Mouse (Mus musculus) myocyte (in vitro differentiated cells): Measurements from ENCODE around the gene Iqsec2.

Source experiments
- CEBPB ChIP-seq: IDR thresholded peaks from 2 replicates; pipeline ENCODE4 v1.6.1; 2011; ENCODE audit warnings: mild to moderate bottlenecking, moderate library complexity; ENCODE audit not compliant: poor library complexity, insufficient read depth, severe bottlenecking
- MAX ChIP-seq: IDR thresholded peaks from one replicate; pipeline ENCODE4 v1.6.1; 2011; ENCODE audit warnings: low read depth, mild to moderate bottlenecking, control low read depth
- MYOD1 ChIP-seq, 3 experiments: IDR thresholded peaks; one replicate each; pipeline ENCODE4 v1.6.1; 2011; ENCODE audit warnings: control low read depth in 2 of 3, low read depth in 2 of 3, mild to moderate bottlenecking in 2 of 3, moderate library complexity in 1 of 3; ENCODE audit not compliant: insufficient read length in 2 of 3, control insufficient read depth in 1 of 3
- MYOG ChIP-seq, 3 experiments: IDR thresholded peaks; one replicate each; pipeline ENCODE4 v1.6.1; 2011; ENCODE audit warnings: control low read depth in 2 of 3, low read depth in 2 of 3, mild to moderate bottlenecking in 2 of 3; ENCODE audit not compliant: insufficient read length in 2 of 3, control insufficient read depth in 1 of 3, insufficient read depth in 1 of 3
- POLR2A ChIP-seq: IDR thresholded peaks from one replicate; pipeline ENCODE4 v1.6.1; 2011; ENCODE audit warnings: low read depth, mild to moderate bottlenecking, control low read depth, moderate library complexity; ENCODE audit not compliant: insufficient read length
- POLR2AphosphoS2 ChIP-seq: IDR thresholded peaks from one replicate; pipeline ENCODE4 v1.6.1; 2011; ENCODE audit warnings: low read depth, control low read depth; ENCODE audit not compliant: insufficient read length
- REST ChIP-seq: IDR thresholded peaks from one replicate; pipeline ENCODE4 v1.6.1; 2011; ENCODE audit warnings: mild to moderate bottlenecking, control low read depth, moderate library complexity; ENCODE audit not compliant: insufficient read depth, insufficient read length
- SRF ChIP-seq: IDR thresholded peaks from one replicate; pipeline ENCODE4 v1.6.1; 2011; ENCODE audit warnings: low read depth; ENCODE audit not compliant: control insufficient read depth, insufficient read length
- TCF12 ChIP-seq: IDR thresholded peaks from one replicate; pipeline ENCODE4 v1.6.1; 2011; ENCODE audit warnings: mild to moderate bottlenecking, control low read depth; ENCODE audit not compliant: poor library complexity, insufficient read depth, severe bottlenecking
- TCF3 ChIP-seq: IDR thresholded peaks from one replicate; pipeline ENCODE4 v1.6.1; 2011; ENCODE audit warnings: low read depth, control low read depth; ENCODE audit not compliant: insufficient read length
- USF1 ChIP-seq: IDR thresholded peaks from one replicate; pipeline ENCODE4 v1.6.1; 2011; ENCODE audit warnings: low read depth, mild to moderate bottlenecking, control low read depth, moderate library complexity

DNA sequence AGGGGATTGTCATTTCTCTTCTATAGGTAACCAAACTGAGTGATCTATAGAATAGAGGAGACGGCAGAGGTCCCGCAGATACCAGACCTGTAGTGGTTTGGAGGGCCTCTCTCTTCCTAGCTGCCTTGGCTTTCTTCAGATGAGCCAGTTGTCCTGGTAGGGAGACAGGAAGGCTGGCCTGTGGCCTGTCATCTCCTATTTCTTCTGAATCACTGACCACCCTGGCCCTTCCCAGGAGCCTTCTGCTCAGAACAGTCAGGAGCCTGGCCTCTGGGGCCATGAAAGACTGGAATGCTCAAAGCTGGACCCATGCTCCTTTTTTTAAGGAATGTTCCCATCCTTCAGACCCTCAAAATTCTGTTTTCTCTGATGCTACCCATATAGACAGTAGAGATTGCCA lies 33.8 kb downstream of the Iqsec2 start:
- TF ChIP-seq USF1 (no peak), MYOD1 (IDR thresholded peaks at IDR 0.05; ENCODE audit: control insufficient read depth in 1 of 3, insufficient read length in 2 of 3, low read depth in 2 of 3) (no peak), MAX (no peak), POLR2A (no peak), TCF12 (no peak), TCF3 (no peak), REST (no peak), MYOG (IDR thresholded peaks at IDR 0.05; ENCODE audit: control insufficient read depth in 1 of 3, insufficient read depth in 1 of 3, insufficient read length in 2 of 3, low read depth in 2 of 3) (no peak), POLR2AphosphoS2 (no peak), CEBPB (no peak), SRF (no peak)
